Mouse (Mus musculus) heart, postnatal 0 days (tissue): ENCODE measurements around the gene Rufy4. TPM values are rescaled to one million over a fixed set of nuclear protein-coding genes. Genes with fewer than 3 reads are reported as not detected.

Experiments used
- ATAC-seq: fragments of 200-750 bp; cut with Nextera tagmentation; 2 replicates; pipeline ENCODE4 v1.8.0; 2017; ENCODE audit warnings: low read depth, moderate number of reproducible peaks, moderate library complexity; ENCODE audit not compliant: insufficient read depth
- DNase-seq: peaks from one replicate; pipeline ENCODE4 v3.0.0-alpha.2; 2016; ENCODE audit warnings: low spot score
- H3K27ac ChIP-seq: fragments of 300-500 bp; sonication (generic); 2 replicates; pipeline ENCODE4 v1.5.1; 2014; ENCODE audit warnings: low read depth, mild to moderate bottlenecking
- H3K27me3 ChIP-seq: fragments of 300-500 bp; sonication (generic); 2 replicates; pipeline ENCODE4 v1.6.1; 2014; ENCODE audit warnings: low read length, mixed read lengths; ENCODE audit not compliant: control insufficient read depth, insufficient read depth
- H3K36me3 ChIP-seq: fragments of 300-500 bp; sonication (generic); replicated peaks from 2 replicates; pipeline ENCODE4 v1.6.1; 2014; ENCODE audit warnings: low read length, mixed read lengths; ENCODE audit not compliant: control insufficient read depth, insufficient read depth
- H3K4me1 ChIP-seq: fragments of 300-500 bp; sonication (generic); 2 replicates; pipeline ENCODE4 v1.6.1; 2014; ENCODE audit warnings: antibody characterized with exemption; ENCODE audit not compliant: control insufficient read depth, insufficient read depth
- H3K4me2 ChIP-seq: fragments of 300-500 bp; sonication (generic); 2 replicates; pipeline ENCODE4 v1.6.1; 2014; ENCODE audit warnings: low read depth, mild to moderate bottlenecking, low read length, moderate library complexity
- H3K4me3 ChIP-seq: fragments of 300-500 bp; sonication (generic); 2 replicates; pipeline ENCODE4 v1.5.1; 2014; ENCODE audit warnings: low read depth, low read length
- H3K9ac ChIP-seq: fragments of 300-500 bp; sonication (generic); replicated peaks from 2 replicates; pipeline ENCODE4 v1.6.1; 2014; ENCODE audit warnings: low read depth, low read length, mixed read lengths
- H3K9me3 ChIP-seq: fragments of 300-500 bp; sonication (generic); replicated peaks from 2 replicates; pipeline ENCODE4 v1.6.1; 2016; ENCODE audit warnings: low read length; ENCODE audit not compliant: control insufficient read depth
- CTCF ChIP-seq: IDR thresholded peaks from 2 replicates; pipeline ENCODE4 v1.5.1; 2016; ENCODE audit warnings: antibody characterized with exemption, control low read depth, low read depth
- EP300 ChIP-seq: IDR thresholded peaks from 2 replicates; pipeline ENCODE4 v1.6.1; 2016; ENCODE audit warnings: antibody characterized with exemption, low read depth
- WGBS: fragments of 180-500 bp; shearing (Covaris S2); extraction: QIAGEN DNeasy Blood & Tissue Kit; methylation state at CpG from one replicate; pipeline ENCODE4 v1.1.7; 2014; 5-methylcytosine and 5-hydroxymethylcytosine counted together
- polyA plus RNA-seq: library from polyadenylated mRNA; unstranded; fragments of >200 nt; fragmentation: Nextera tagmentation; extraction: Ambion mirVana; gene quantifications from 2 replicates; pipeline ENCODE4 v1.2.1, GENCODE M21; 2015
- total RNA-seq: library from RNA; depleted of rRNA; stranded (reverse); fragments of >200 nt; gene quantifications from 2 replicates; pipeline ENCODE4 v1.2.3, GENCODE M21; 2014; ENCODE audit warnings: low replicate concordance

Rufy4 gene
- total and polyA plus RNA-seq, 2 experiments from 2014 or later, result 0.37 TPM; not detected in 1

GRCm38 (mm10) chr1:74106214-74106613 is 19.1 kb upstream of the Rufy4 start:
- no peak overlapping the region for H3K27ac ChIP-seq
- no peak overlapping the region for H3K4me2 ChIP-seq
- H3K27me3 ChIP-seq, result no peaks in the 10 kb centered on the region
- no peak for DNase-seq
- H3K4me3 ChIP-seq, result no peak overlapping the region
- peaks cover 46% of the 10 kb centered on the region for H3K4me1 ChIP-seq
- ATAC-seq, result no peak
- H3K36me3 ChIP-seq, result no peaks in the 10 kb centered on the region
- H3K9ac ChIP-seq, result no peak overlapping the region
- WGBS, result 85% methylated on average over 6 of the region's 6 CpGs
- no peaks in the 10 kb centered on the region for H3K9me3 ChIP-seq
- no peak for TF ChIP-seq CTCF

GRCm38 (mm10) chr1:74107931-74108618 is 17.3 kb upstream of the Rufy4 start:
- Histone ChIP-seq H3K9ac (no peak overlapping the region), H3K27me3 (no peaks in the 10 kb centered on the region), H3K4me1 (peaks cover 49% of the 10 kb centered on the region), H3K4me3 (no peak overlapping the region), H3K36me3 (no peaks in the 10 kb centered on the region), H3K9me3 (no peaks in the 10 kb centered on the region), H3K4me2 (no peak overlapping the region), H3K27ac (peak overlapping the region; percentile 65)
- TF ChIP-seq CTCF (no peak), EP300 (no peak)
- 33% methylated on average over 5 of the region's 5 CpGs for WGBS
- DNase-seq (no peak), ATAC-seq (peak; percentile 25; the same call in 1 of the 2 replicates)

- Histone ChIP-seq H3K27ac (no peak overlapping the region), H3K27me3 (no peaks in the 10 kb centered on the region), H3K4me1 (peaks cover 39% of the 10 kb centered on the region), H3K9me3 (no peaks in the 10 kb centered on the region), H3K4me3 (no peak overlapping the region), H3K4me2 (no peak overlapping the region), H3K9ac (no peak overlapping the region), H3K36me3 (no peaks in the 10 kb centered on the region)
- WGBS, result 87% methylated on average over 2 of the region's 2 CpGs
- no peak for DNase-seq
- ATAC-seq, result no peak
- no peak for TF ChIP-seq EP300
- no peak for TF ChIP-seq CTCF
Measured at GRCm38 (mm10) chr1:74109670-74110069, 15.7 kb upstream of the Rufy4 start.

- TF ChIP-seq CTCF, result no peak
- no peak for TF ChIP-seq EP300
Measured at GRCm38 (mm10) chr1:74110932-74111695, 14.2 kb upstream of the Rufy4 start.

GRCm38 (mm10) chr1:74111696-74112030 is 13.7 kb upstream of the Rufy4 start:
- DNase-seq (no peak), ATAC-seq (no peak)
- H3K4me1 ChIP-seq, result peaks cover 25% of the 10 kb centered on the region
- TF ChIP-seq EP300 (no peak), CTCF (no peak)
- no peak overlapping the region for H3K4me3 ChIP-seq
- H3K9ac ChIP-seq, result no peak overlapping the region
- H3K36me3 ChIP-seq, result no peaks in the 10 kb centered on the region
- H3K4me2 ChIP-seq, result no peak overlapping the region
- H3K9me3 ChIP-seq, result no peaks in the 10 kb centered on the region
- no peak overlapping the region for H3K27ac ChIP-seq
- WGBS, result 64% methylated on average over 6 of the region's 6 CpGs
- H3K27me3 ChIP-seq, result no peaks in the 10 kb centered on the region

More at GRCm38 (mm10) chr1:74110932-74111695, 14.2 kb upstream of the Rufy4 start:
- Histone ChIP-seq H3K4me1 (peaks cover 25% of the 10 kb centered on the region), H3K9ac (no peak overlapping the region), H3K4me2 (no peak overlapping the region), H3K27me3 (no peaks in the 10 kb centered on the region), H3K4me3 (no peak overlapping the region), H3K9me3 (no peaks in the 10 kb centered on the region), H3K36me3 (no peaks in the 10 kb centered on the region), H3K27ac (peak overlapping the region; percentile 27; the same call in 1 of the 2 replicates)
- ATAC-seq (no peak), DNase-seq (no peak)
- 36% methylated on average over 8 of the region's 8 CpGs for WGBS
